Mouse (Mus musculus) CH12.LX (cell line): ENCODE data around the gene Pebp1. TPM values are rescaled to one million over a fixed set of nuclear protein-coding genes. Genes with fewer than 3 reads are reported as not detected.

Source experiments
- polyA plus RNA-seq: library from polyadenylated mRNA; unstranded; fragments of >175 nt; gene quantifications from 2 replicates; pipeline ENCODE4 v1.2.1, GENCODE M21; 2012; ENCODE audit warnings: low read depth; ENCODE audit not compliant: insufficient read length
- total RNA-seq, 2 experiments: library from RNA; depleted of rRNA; stranded (reverse); fragments of 300-350 nt in 1 of 2; fragments of >200 nt in 1 of 2; gene quantifications; 2 replicates each; pipeline ENCODE4 v1.2.3; 2012 to 2014

Pebp1 gene
- total and polyA plus RNA-seq, 3 experiments: 393 to 710 (median 585) TPM

Other genes with a start within 250 kb of the Pebp1 start
- gene Suds3, start 171.5 kb downstream of the Pebp1 start, total RNA-seq (2012; rRNA removed): 54.2 and 64.9 TPM in 2 replicates
- gene Suds3, start 171.5 kb downstream of the Pebp1 start, total RNA-seq (2014; rRNA removed): 68.1 and 70.9 TPM in 2 replicates
- 103 and 134 TPM in 2 replicates for gene Suds3, start 171.5 kb downstream of the Pebp1 start, polyA plus RNA-seq
- gene Taok3, start 167.5 kb downstream of the Pebp1 start, total RNA-seq (2012; rRNA removed): 17.4 and 18.6 TPM in 2 replicates
- 7.2 and 8.3 TPM in 2 replicates for gene Taok3, start 167.5 kb downstream of the Pebp1 start, total RNA-seq (2014; rRNA removed)
- 34.6 and 35.0 TPM in 2 replicates for gene Taok3, start 167.5 kb downstream of the Pebp1 start, polyA plus RNA-seq
- 3.1 and 4.7 TPM in 2 replicates for gene Vsig10, start 31.5 kb upstream of the Pebp1 start, total RNA-seq (2012; rRNA removed)
- gene Vsig10, start 31.5 kb upstream of the Pebp1 start, total RNA-seq (2014; rRNA removed): 2.1 and 2.4 TPM in 2 replicates
- 3.5 and 3.9 TPM in 2 replicates for gene Vsig10, start 31.5 kb upstream of the Pebp1 start, polyA plus RNA-seq
- 41.7 and 43.6 TPM in 2 replicates for gene Wsb2, start 69.7 kb upstream of the Pebp1 start, total RNA-seq (2012; rRNA removed)
- gene Wsb2, start 69.7 kb upstream of the Pebp1 start, total RNA-seq (2014; rRNA removed): 30.6 and 36.1 TPM in 2 replicates
- gene Wsb2, start 69.7 kb upstream of the Pebp1 start, polyA plus RNA-seq: 34.8 and 44.2 TPM in 2 replicates
- 137 and 176 TPM in 2 replicates for gene Rfc5, start 101.4 kb upstream of the Pebp1 start, total RNA-seq (2012; rRNA removed)
- gene Rfc5, start 101.4 kb upstream of the Pebp1 start, total RNA-seq (2014; rRNA removed): 186 and 188 TPM in 2 replicates
- gene Rfc5, start 101.4 kb upstream of the Pebp1 start, polyA plus RNA-seq: 191 and 221 TPM in 2 replicates
- gene Ksr2, start 126.4 kb upstream of the Pebp1 start, total RNA-seq (2012; rRNA removed): 1.3 and 1.9 TPM in 2 replicates
- 0.26 and 0.36 TPM in 2 replicates for gene Ksr2, start 126.4 kb upstream of the Pebp1 start, total RNA-seq (2014; rRNA removed)
- 1.0 and 1.2 TPM in 2 replicates for gene Ksr2, start 126.4 kb upstream of the Pebp1 start, polyA plus RNA-seq